Mouse (Mus musculus) left cerebral cortex, adult 9 months (tissue): ENCODE measurements around the gene G6pc2.

Experiments
- DNase-seq, 2 experiments: peaks; one replicate each; pipeline ENCODE4 v3.0.0; 2022; ENCODE audit warnings: low spot score in 2 of 2

Gene G6pc2

GRCm38 (mm10) chr2:69210773-69211172 is at the start of gene G6pc2:
Gene G6pc2 (plus strand): TSS chr2:69211073.
- DNase-seq = no peak

GRCm38 (mm10) chr2:69170395-69171077 is 40.3 kb upstream of the G6pc2 start:
- no peak for DNase-seq

GRCm38 (mm10) chr2:69175296-69175695 is 35.6 kb upstream of the G6pc2 start:
- DNase-seq = peak in 1 of 2 experiments; percentile 33

- no peak for DNase-seq
Measured at GRCm38 (mm10) chr2:69179721-69180120, 31.2 kb upstream of the G6pc2 start.

- DNase-seq = no peak
Measured at GRCm38 (mm10) chr2:69187990-69188389, 22.9 kb upstream of the G6pc2 start.

GRCm38 (mm10) chr2:69188732-69189131 is 22.1 kb upstream of the G6pc2 start:
- DNase-seq = peak; percentile 22 to 54

- no peak for DNase-seq
Measured at GRCm38 (mm10) chr2:69189222-69189621, 21.7 kb upstream of the G6pc2 start.

GRCm38 (mm10) chr2:69191059-69191458 is 19.8 kb upstream of the G6pc2 start:
- DNase-seq = no peak

- no peak for DNase-seq
Measured at GRCm38 (mm10) chr2:69193555-69193954, 17.3 kb upstream of the G6pc2 start.

GRCm38 (mm10) chr2:69205185-69205584 is 5.7 kb upstream of the G6pc2 start:
- DNase-seq = no peak

GRCm38 (mm10) chr2:69205791-69206351 is 5.0 kb upstream of the G6pc2 start, which contains the start of gene Spc25:
Gene Spc25 (minus strand): TSS chr2:69206194.
- peak; percentile 75 to 93 for DNase-seq

- DNase-seq = no peak
Measured at GRCm38 (mm10) chr2:69206523-69206922, 4.3 kb upstream of the G6pc2 start.

- DNase-seq = no peak
Measured at GRCm38 (mm10) chr2:69209684-69210083, 1.2 kb upstream of the G6pc2 start.

GRCm38 (mm10) chr2:69212652-69213051 is 1.8 kb downstream of the G6pc2 start:
- no peak for DNase-seq

GRCm38 (mm10) chr2:69215242-69215641 is 4.4 kb downstream of the G6pc2 start:
- no peak for DNase-seq

- DNase-seq = no peak
Measured at GRCm38 (mm10) chr2:69221868-69222416, 11.1 kb downstream of the G6pc2 start.

GRCm38 (mm10) chr2:69222815-69223214 is 11.9 kb downstream of the G6pc2 start:
- DNase-seq = no peak

GRCm38 (mm10) chr2:69224724-69225123 is 13.9 kb downstream of the G6pc2 start:
- DNase-seq = no peak

GRCm38 (mm10) chr2:69226876-69227275 is 16.0 kb downstream of the G6pc2 start:
- DNase-seq = no peak

- no peak for DNase-seq
Measured at GRCm38 (mm10) chr2:69228635-69229034, 17.8 kb downstream of the G6pc2 start.

- DNase-seq = no peak
Measured at GRCm38 (mm10) chr2:69230137-69230536, 19.3 kb downstream of the G6pc2 start.

GRCm38 (mm10) chr2:69232101-69232500 is 21.2 kb downstream of the G6pc2 start:
- DNase-seq = no peak

GRCm38 (mm10) chr2:69234976-69235678 is 24.3 kb downstream of the G6pc2 start:
- DNase-seq = no peak
